Mouse (Mus musculus) erythroid progenitor cell, adult 5-6 weeks (primary cell): ENCODE data around the gene Pnldc1. TPM values are rescaled to one million over a fixed set of nuclear protein-coding genes. Genes with fewer than 3 reads are reported as not detected.
"Not testable (repeated sequence)": the region's sequence is repeated elsewhere in the genome, so short reads cannot be mapped to it uniquely, and the experiment has no call there.

Experiments used
- ATAC-seq: replicated peaks from 2 replicates; pipeline ENCODE4 v1.8.0; 2016; ENCODE audit warnings: moderate number of reproducible peaks, mild to moderate bottlenecking, moderate TSS enrichment, inconsistent platforms; ENCODE audit not compliant: poor library complexity, low FRiP score, severe bottlenecking
- total RNA-seq, 2 experiments: library from RNA; stranded (forward) in 1 of 2; stranded (reverse) in 1 of 2; fragments of 150-400 nt in 1 of 2; fragments of 186-747, 209-891 nt in 1 of 2; gene quantifications; 2 replicates each; pipeline versions ENCODE4 v1.2.3 to v1.2.4; 2015 to 2017; ENCODE audit warnings: low replicate concordance in 2 of 2

Pnldc1 gene
- total RNA-seq, 2 experiments from 2014 or later, result 2.9 TPM; not detected in 1

DNA sequence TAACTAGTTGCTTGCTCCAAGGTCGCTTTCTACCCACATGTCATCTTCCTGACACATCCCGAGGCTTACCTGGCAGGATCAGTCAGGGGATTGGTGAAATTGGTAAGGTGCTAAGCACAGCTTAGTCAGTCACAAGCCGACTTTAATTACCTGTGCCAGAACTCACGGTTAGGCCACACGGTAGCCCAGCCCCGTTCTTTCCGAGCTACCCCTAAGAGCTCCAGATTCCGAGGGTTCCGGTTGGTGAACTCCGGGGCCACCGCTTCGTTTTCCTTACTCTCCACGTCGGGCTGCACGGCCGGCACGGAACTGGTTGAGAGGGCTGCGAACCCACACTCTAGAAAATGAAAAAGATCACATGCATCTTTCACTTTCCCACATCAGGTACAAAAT lies 5.5 kb upstream of the Pnldc1 start, which contains the start of gene Tcp1:
Gene Tcp1, plus strand, starts transcription at position 214 of the 393 bp plus-strand sequence.
- ATAC-seq, result peak; percentile 22

DNA sequence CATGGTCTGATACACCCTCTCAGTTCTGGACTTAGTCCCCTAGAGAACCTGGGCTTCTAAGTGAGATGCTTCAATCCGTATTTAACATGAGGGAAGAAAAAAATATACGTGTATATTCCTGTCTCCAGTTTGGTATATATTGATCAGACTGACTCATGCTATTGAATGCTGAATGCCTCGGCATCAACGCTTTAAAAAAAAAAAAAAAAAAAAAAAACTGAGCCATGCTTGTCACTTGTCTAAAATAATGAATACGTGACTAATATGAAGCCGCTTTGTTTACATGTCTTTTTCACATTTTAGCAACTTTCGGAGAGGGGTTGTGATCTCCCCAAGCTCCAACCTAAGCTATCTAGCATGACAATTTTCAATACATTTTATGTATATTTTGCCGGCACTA lies 361 bp upstream of the Pnldc1 start:
- no peak for ATAC-seq

DNA sequence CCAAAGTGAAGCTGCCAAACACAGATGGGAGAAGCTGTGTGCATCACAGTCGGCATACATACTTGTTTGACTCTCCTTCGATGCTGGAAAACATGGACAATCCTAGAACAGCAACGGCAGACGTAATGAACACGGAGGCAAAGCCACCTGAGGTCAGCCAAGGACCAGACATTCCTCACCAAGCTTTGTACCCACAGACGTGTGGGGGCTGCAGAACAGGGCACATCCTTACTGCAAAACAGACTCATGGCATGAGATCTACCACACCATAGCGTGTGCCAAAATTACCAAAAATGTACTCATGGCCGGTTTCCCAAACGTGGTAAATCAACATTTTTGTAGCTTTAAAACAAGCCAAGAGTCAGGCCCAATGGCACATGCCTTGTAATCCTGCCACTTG lies 3.6 kb downstream of the Pnldc1 start:
- no peak for ATAC-seq

DNA sequence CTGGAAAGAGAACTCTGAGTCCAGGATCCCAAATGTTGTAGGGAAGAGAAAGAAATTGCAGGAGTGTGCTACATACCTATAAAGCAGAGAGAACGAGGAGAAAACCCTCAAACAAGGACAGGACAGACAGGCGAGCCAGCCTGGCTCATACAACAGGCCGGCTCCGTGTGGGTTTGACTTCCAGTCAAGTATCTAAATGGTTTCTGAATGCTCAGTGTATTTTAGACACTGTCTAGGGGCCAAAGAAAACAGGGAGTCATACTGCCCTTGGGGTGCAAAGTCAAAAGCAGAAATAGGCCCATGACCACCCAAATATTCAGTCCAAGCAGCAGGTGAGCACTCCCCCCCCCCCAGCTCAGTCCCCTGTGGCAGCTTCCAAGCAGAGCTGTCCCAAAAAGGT lies 4.2 kb downstream of the Pnldc1 start:
- ATAC-seq, result no peak

DNA sequence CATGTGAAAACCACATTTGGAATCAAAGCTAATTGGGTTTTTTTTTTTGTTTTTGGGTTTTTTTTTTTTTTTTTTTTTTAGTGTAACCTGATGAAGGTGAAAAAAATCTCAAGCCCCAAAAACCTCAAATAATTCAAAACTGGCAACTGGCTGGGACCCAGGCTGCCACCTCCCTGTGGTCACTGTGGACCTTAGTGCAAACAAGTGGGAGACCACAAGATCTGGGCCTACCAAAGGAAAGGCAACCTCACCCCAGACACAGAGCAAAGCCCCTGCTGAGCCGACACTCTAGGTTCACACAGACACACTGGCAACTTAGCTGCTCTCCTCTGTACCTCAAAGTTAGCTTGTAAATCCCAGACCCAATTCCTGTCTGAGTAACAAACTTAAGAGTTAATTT lies 5.7 kb downstream of the Pnldc1 start:
- ATAC-seq, result no peak

DNA sequence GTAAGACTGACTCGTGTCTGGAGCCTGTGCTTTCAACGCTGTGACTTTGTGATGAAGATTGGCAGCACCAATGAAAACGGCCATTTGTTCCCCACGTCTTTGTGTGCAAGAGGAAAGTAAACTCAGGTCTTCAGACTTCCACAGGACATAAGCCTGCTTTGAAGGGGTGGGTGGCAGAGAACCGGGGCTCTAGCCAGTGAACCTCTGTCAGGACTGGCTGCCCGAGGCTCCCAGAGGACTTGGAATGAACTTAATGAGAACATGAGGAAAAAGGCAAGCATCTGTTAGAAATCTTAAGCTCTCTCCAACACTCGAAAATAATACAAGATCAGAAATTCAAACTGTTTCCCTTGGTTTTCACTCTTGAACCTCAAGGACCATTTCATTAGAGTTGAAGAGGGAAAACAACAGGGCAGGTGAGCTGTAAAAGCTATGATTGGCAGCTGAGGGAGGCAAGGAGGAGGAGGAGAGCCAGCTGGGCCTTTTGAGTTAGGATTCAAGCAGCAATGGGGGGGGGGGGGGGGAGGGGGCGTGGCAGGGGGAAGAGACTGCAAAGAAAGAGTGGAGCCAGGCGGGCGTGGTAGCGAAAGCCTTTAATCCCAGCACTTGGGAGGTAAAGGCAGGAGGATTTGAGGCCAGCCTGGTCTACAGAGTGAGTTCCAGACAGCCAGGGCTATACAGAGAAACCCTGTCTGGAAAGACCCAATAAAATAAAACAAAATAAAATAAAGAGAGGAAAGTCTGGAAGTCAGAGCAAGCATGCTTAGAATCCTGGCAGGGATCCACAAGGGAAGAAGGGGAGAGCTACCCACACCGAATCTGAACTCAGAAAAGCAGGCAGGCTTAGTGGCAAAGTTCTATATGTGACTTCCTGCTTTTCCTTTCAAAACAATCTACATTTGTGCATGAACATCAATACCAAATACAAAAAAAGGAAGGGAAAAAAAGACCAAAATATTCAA lies 6.4 kb downstream of the Pnldc1 start:
- ATAC-seq, result no peak

DNA sequence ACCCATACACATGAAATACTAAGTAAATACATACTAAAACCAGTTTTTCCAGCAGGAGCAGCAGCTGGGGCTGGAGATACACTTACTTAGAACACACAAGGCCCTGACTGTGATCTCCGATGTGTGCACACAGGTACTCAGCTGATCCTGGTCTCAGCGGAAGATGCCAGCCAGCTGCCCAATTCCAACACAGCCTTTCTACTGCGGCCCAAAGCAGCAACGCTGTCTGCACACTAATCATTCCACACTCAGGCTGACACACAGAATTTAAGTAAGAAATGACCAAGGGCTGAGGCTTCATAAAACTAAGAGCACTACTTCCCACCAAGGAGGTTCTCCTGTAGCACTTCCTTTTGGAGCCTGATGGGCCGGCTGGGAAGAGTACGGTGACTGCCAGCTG lies 7.7 kb downstream of the Pnldc1 start:
- no peak for ATAC-seq

DNA sequence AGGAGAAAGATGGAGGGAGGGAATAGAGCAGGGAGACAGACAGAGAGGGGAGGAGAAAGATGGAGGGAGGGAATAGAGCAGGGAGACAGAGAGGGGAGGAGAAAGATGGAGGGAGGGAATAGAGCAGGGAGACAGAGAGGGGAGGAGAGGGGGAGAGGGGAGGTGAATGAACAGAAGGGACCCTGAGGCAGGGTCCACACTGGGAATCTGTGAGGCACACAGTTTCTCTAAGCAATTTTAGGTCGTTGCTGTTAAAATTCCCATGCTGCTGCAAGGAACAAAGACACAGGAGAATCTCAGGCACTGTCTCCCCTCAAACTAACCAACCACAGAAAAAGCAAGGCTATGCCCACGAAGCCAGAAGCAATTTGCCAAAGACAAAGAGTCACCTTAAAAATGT lies 11.4 kb downstream of the Pnldc1 start:
- ATAC-seq, result not testable (repeated sequence)

DNA sequence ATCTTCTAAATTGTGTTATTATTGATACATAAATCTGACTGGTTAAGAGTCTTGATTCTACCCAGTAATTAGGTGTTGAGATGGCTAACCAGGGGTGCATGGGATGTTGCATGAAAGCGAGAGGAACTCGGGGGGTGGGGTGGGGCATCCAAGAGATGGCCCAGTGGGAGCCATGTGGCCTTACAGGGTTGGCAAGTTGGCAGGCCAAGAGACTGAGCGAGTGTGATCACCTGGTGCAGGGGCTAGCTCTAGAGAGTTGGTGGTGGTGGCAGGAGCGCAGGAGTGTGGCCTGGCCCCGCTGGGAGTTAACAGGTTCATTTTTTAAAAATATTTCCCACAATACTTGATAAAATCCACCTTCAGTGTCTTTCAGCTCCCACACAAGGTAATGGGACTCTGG lies 12.4 kb downstream of the Pnldc1 start:
- ATAC-seq, result no peak

DNA sequence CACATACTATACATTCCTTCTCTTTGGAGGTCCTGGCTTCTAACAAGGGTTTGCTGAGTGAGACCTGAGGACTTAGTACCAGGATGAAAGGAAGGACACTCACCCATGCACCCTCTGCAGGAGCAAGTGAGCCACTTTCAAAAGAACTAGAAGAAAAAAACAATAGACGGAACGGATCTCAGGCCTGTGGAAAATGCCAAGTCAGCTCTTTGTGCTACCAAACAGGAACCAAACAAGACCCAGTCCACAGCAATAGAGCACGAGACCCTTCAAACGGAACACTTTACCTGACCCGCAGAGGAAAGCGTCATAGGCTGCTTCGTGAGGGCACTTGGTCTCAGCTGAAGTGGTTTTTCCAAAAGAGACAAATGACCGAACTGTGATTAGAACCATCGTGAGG lies 18.0 kb downstream of the Pnldc1 start:
- ATAC-seq, result no peak

DNA sequence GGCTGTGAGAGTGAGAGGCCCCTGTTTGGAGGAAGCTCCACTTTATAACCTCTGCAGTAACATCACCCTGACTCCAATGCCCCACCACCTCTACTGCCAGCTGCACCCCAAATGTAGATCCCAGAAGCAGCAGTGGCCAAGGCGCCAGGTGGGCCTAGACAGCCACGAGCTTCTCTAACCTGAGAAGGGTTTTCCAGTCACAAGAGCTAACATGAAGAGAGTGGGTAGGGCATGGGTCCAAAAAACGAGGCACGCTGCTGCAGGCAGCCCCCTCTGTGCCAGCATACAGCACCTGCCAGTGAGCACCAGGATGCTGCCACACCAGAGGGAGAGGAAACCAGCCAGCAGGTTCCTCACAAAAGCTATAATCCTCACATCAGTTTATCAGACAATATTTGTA lies 19.0 kb downstream of the Pnldc1 start:
- no peak for ATAC-seq

DNA sequence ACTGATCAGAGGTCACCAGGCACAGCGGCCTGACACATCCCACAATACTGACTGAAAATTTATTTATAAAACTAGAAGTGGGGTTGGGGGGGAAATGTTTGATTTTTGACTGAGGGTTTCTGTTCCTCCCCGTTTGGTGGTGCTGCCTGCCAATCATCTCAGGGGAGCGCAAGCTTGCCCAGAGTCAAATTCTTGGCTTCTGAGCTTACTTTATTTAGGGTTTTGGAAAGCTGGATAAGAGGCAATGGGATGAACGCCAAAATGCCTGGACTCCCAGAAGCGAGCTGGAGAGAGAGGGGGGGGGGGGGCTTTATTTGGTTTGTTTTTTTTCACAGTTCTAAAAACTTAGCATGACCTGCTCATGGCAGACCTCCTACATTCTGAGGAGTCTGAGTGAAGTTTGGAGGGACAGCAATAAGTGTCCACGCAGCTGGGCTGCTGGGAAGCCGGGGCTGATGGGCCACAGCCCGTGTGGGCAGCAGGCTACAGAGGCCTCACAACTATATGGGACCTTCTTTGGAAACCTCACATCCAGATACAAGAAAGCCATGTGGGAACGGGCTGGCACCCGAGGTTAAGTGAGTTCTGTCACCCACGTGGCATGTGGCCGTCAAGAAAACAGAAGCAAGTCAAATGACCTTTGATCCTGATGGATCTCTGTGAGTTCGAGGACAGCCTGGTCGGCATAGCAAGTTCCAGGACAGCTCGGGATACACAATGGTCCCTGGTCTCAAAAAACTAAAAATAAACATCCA lies 22.8 kb downstream of the Pnldc1 start:
- ATAC-seq, result no peak

DNA sequence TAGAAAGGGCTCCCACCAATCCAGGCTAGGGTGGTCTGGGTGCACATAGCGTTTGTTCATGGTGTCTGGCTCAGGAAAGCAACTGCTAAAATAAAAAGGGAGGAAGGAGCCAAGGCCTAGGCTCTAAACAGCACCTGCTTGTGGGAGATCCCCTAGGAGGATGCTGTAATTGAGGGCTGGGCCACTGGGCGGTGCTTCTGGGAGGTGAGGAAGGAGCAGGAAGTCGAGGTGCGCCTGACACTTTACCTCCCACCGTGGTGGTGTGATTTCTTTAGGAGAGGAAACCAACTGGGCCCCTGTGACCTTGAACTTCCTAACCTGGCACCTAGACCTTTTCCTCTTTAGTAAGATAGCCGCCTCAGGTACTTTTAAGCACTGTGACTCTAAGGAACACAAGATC lies 23.4 kb downstream of the Pnldc1 start:
- no peak for ATAC-seq

DNA sequence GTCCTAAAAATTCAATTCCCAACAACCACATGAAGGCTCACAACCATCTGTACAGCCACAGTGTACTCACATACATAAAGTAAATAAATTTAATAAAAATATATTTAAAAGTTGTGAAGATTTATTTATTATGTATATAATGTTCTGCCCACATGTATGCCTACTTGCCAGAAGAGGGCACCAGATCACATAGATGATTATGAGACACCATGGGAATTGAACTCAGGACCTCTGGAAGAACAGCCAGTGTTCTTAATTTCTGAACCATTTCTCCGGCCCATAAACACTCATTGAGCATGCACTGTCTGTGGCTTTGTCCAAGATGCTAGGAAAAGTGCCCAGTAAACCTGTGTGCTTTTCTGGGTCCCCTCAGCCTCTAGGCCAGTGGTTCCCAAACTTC lies 28.8 kb downstream of the Pnldc1 start:
- ATAC-seq, result no peak

DNA sequence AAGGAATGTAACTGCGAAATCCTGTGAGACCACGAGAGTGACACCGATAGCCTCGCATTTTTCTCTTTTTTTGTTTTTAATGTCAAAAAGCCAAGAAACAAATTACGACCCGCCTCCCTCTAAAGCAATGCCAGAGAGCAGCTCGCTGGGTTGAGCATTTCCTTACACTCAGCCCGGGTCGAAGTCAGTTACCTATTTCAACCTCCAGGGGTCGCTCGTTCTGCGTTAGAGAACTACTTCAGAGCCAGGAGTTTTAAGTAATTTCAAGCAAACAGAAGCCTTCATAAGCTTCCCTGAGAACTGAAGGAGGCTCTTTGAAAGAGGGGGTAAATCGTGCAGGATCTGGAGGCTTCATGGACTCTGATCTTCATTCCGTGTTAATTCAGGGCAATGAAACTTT lies 29.9 kb downstream of the Pnldc1 start:
- ATAC-seq, result peak; percentile 75

DNA sequence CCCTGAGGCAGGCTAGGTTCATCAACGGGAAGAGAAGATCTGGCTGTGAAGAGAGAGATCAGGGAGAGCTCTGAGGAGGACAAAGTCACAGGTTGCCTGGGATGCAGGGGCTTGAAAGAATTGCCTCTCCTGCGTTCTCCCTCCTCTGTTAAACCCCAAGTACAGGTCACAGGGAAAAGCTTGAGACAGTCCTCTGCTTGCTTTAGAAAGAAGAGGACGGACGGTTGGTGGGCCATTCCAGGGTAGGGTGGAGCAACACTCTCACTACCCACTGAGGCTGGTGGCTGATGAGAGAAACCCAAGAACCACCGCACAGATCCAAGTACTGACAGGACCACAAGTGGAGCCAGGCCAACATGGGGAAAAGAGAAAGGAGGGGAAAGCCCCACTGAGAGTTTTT lies 34.3 kb downstream of the Pnldc1 start, which contains the start of gene Mrgprh:
Gene Mrgprh, plus strand, starts transcription at position 301 of the 400 bp plus-strand sequence.
- ATAC-seq, result no peak

DNA sequence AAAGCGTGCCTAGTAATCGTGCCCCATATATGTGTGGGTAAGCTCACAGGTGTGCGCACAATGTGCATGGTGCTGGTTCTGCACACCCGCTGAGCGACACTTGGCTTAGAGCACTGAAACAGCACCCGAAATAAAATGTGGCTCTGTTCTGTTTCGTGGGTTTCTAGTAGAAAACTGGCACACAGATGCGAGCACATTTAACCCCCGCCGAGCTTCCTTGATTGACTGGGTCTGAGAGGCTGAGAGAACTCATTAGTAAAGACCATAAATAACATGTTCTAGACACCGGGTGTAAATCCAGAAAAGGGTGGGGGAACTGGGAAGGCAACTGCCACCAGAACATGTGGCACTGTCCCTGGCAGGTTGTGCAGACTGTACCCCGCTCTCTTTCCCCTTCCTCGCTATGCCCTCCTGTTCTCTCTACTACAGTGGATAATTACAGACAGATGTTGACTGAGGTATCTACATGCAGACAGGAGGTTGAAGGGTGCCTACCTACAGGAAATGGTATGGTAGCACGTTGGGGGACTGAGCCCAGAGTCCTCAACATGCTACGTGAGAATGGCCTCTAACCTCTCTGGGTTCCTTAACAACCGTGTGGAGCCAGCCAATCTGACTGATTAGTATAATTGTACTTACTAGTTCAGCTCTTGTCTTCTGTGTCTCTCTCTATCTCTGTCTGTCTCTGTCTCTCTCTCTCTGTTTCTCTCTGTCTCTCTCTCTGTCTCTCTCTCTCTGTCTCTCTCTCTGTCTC lies 37.6 kb downstream of the Pnldc1 start:
- no peak for ATAC-seq

DNA sequence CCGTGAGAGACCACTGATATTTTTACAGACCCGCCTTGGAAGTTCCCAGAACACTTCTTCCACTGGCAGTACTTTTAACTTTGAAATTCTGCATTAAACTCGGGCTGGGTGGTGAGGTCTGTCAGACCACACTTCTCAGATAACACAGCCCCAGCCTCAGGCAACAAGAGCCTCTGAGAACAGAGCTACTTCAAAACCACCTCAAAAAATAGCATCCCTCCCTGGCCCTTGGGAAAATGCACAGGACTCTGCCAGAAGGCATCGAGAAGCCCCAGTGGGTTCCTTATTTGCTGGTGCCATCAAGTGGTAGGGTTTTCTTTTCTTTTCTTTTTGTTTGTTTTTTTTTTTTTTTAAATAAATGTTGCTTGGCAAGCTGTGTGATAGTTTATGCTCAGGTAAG lies 41.4 kb downstream of the Pnldc1 start:
- ATAC-seq, result no peak

DNA sequence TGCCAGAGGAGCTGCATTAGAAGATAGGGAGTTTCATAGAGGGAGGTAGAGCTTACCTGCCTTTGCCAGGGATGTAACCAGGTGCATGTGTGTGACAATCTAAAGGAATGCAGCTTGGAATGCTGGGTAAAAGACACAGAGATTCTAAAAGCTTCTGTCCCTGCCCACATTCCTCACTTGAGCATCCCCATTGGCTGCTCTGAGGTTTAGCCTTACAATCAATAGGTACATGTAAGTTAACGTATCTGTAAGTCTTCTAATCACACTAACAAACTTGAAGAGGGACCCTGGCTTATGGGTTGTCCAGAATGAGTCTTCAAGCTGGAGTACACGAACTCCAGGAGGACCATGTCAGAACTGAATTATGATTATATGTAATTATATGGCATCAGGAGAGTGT lies 42.0 kb downstream of the Pnldc1 start, which contains the start of gene Mas1:
Gene Mas1, minus strand, starts transcription at position 101 of the 400 bp plus-strand sequence.
- ATAC-seq, result no peak

DNA sequence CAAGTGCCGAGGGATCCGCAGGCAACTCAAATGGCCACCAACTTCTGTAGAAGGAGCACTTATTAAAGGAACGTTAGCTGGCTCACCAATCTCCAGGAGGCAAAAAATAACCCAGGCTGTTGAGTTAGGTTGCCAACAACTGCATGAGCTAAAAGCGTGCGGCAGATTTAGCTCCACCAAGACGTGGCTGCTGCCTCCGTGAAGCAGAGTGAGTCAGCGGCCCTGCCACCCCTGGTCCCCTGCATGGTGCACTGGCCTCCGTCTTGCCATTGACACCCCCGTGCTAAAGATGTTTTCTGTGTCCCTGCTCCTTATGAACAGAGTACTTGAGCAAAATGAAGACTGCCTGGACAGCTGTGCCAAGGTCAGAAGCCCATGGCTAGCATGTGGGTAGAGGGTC lies 43.2 kb downstream of the Pnldc1 start:
- ATAC-seq, result no peak
